Mouse (Mus musculus) spleen, postnatal 10 days (tissue): ENCODE results near the gene Slc22a18.

Experiments
- DNase-seq, 2 experiments: peaks; one replicate each; pipeline ENCODE4 v3.0.0; 2021 to 2022; ENCODE audit warnings: low spot score in 2 of 2

Gene Slc22a18

DNA sequence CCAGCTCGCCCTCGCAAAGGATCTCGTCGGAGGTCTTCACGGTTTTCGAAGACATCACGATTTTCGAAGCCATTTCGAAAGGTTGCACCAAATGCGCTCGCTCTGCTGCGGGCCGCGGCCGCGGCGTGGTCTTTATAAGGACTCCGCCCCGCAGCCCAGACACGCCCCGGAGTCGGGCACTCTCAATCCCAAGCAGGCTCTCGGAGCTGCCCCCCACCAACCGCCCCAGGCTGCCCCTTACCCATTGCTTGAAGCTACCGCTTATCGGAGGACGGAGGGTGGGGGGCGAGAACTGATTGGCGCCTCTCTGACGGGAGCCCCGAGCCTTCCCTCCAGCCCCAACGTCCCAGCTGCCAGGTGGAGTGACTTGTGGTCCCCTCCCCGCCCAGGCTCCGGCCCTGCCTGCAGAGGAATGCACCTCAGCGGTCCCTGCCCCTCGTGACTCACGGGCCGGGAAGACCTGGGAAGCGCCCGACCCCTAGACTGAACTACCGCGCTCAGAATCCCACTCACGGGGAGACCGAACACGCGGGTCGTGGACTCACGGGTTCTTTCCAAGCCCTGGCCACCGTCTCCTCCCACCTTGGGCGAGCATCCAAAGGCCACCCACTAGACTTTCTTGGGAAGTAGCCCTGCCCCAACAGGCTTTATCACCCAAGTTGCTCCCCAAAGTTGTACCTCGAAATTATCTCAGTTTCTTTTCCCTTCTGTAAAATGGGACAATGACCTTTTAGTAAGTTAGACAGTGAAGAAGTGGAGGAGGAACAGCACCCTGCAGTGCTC is 29.1 kb downstream of the Slc22a18 start, which contains the start of gene Phlda2:
TSS of gene Phlda2 (minus strand) at position 733 of the 783 bp plus-strand sequence.
- no peak for DNase-seq

DNA sequence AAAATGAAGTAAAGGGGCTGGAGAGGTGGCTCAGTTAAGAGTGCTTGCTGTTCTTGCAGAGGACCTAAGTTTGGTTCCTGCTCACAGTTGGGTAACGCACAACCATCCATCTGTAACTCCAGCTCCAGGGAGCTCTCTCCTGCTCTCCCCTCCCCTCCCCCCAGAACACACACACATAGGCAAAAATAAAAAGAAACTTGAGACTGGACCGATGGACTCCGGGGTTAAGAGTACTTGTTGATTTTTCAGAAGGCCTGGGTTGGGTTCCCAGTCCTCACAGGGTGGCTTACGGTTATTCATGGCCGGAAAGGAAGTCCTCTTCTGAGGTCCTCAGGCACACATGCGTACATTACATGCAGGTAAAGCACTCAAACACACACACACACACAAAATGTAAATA is 30.4 kb downstream of the Slc22a18 start:
- no peak for DNase-seq

DNA sequence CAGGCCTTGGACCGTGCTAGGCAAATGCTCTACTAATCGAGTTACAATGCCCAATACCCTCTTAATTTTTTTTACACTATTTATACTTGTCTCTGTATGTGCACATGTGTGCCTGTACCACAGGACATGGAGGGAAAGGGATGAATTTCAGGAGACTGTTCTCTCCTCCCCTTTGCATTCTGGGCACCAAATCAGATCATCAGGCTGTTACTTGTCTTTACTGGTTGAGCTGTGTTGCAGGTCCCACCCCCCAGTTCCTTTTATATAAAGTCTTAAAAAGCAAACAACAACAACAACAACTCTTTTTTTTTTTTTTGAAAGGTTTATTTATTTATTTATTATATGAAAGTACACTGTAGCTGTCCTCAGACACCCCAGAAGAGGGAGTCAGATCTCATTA is 31.9 kb downstream of the Slc22a18 start:
- DNase-seq, result no peak

- peak; percentile 57 to 85 for DNase-seq
These were observed 32.3 kb downstream of the Slc22a18 start for GRCm38 (mm10) chr7:143505823-143506222.

DNA sequence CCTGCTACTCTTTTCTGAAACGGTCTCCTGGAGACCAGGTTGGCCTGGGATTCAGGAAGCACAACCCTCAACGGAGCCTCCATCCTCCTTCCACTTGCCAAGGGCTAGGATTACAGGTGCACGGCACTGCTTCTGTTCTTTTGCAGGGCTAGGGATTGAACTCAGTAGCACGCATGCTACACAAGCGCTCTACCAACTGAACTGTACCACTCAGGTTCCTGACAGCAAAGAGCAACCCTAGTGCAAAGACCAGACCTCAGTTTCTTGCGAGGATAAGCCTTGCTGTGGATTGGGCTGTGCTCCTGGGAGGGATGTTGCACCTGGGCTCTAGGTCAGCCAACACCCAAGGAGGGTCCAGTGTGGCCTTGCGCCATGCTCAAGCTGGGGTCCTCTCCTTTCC is 32.7 kb downstream of the Slc22a18 start:
- no peak for DNase-seq

DNA sequence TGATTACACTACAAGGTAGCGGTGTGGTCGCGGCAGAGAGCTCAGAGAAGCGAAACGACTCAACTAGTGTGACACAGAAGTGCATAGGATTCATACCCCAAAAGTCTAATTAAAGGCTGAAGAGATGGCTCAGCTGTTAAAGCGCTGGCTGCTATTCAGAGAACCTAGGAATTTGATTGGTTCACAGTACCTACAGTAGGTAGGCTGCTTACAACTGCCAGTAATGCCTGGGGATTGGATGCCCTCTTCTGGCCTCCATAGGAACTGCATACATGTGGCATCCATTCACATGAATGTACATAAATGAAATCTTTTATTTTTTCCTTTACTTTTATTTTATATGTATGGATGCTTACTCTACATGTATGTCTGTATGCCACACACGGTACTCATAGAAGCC is 33.1 kb downstream of the Slc22a18 start:
- peak; percentile 46 to 76 for DNase-seq

DNA sequence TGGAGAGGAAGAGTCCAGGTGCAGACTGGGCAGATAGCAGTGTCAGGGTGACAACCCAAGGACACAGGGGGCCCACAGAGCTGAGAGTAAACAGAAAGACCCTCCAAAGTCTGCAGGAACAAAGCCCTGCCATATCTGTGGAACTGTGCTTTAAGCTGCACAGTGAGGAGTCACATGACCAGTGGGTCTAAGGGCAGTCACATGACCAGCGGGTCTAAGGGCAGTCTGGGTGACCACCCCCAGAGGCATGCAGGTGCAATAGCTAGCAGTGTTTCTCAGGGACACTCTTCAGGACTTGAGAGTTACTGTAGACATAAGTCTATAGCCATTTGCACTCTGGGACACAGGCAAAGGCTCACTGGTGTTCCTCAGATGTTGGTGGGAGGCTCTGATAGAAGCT is 36.0 kb downstream of the Slc22a18 start:
- no peak for DNase-seq

DNA sequence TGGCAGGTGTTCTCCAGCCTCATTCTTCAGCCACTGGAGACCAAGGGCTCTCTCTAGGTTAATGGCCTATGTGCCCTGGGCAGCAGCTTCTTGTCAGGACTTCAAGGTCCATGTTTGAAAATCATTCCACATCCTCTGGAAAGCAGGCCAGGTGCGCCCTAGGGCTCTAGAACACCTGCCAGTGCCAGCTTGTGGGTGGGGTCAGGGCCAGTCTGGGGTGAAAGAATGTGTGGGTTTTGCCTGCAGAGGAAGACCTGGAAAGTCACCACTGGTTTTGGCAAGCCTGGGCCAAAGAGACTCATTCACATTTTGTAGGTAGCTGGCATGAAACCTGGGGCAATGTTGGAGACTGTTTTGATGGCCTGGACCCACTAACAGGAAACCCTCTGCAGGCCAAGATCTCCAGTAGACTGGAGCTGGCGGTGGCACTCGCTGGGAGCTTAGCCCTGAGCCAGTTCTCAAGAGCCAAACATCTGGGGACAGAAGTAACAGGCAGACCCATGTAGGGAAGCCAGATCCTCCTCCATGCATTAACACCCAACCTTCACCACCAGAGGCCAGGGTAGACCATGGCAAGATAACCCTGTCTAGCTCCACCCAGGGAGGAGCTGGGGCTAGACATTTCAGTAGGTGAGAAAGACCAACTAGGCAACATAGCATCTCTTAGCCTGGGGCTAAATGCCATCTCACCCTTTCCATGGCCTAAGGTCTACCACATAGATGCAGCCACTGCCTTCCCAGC is 37.2 kb downstream of the Slc22a18 start:
- DNase-seq, result no peak

DNA sequence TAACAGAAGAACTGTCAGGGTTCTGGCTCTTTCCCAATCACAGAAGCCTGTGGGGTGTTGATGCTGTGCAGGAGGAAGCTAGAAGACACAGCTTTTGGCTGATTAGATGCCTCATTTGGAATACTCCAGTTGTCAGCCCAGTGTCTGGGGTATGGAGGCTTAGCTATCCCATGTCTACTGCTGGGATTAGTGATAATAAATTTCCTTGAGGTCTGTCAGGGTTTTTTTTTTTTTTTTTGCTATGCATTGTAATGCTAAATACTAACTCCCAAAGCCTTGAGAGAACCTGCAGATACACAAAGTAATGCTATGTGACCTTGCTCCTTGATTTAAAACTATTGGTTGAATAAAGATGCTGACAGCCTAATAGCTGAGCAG is 37.8 kb downstream of the Slc22a18 start:
- DNase-seq, result no peak

GRCm38 (mm10) chr7:143513763-143514415 is 40.4 kb downstream of the Slc22a18 start:
- no peak for DNase-seq

DNA sequence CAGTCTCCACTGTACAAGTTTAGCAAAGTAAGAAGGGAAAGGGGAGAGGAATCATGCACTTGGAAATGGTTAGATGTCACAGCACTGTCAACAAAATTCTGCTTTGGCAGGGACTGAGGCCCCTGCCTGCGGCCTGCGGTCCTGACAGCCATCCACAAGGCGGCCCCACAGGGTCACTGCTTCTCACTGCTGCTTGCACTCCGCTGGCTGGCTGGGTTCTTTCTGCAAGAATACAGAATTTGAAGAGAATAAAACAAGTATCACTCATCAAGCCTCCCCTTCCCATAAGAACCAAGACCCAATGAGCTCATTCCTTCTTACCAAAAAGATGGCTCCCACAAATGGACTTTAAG is 40.9 kb downstream of the Slc22a18 start:
- DNase-seq, result no peak

DNA sequence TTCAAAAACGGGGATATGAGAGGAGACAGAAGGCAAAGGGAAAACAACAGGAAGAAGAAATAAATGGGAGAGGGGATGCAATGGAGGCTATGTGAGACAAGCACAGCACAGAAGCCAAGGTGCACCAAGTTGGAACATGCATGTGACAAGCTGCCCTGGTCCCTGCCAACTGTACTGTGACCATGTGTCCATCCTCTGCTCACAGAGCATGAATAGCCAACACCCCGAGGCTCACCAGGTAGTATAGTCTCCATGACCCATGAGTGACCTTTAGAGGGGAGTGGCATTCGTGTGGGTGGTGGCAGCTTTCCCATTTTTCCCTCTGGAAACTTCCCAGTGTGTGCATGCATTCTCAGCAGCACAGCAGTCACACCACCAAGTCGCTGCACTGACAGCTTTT is 45.8 kb downstream of the Slc22a18 start:
- no peak for DNase-seq

GRCm38 (mm10) chr7:143532410-143532809 is 58.9 kb downstream of the Slc22a18 start:
- DNase-seq, result no peak

- DNase-seq, result no peak
These were observed 59.7 kb downstream of the Slc22a18 start for GRCm38 (mm10) chr7:143533284-143533683.

- DNase-seq, result no peak
These were observed 62.7 kb downstream of the Slc22a18 start for GRCm38 (mm10) chr7:143536251-143536650.

DNA sequence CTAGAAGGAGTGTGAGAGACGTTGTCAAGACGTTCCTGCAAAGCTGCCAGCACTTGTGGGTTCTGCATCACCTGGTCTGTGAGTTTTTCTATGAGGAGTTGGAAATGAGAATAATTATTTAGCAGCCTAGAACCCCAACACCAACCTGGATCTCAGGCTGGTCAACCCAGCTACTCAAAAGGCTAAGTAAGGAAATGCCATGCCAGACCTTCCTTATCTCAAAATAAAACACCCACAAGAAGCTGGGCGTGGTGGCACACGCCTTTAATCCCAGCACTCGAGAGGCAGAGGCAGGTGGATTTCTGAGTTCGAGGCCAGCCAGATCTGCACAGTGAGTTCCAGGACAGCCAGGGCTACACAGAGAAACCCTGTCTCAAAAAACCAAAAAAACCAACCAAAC is 64.7 kb downstream of the Slc22a18 start:
- DNase-seq, result peak in 1 of 2 experiments; percentile 32

GRCm38 (mm10) chr7:143538671-143539070 is 65.1 kb downstream of the Slc22a18 start:
- DNase-seq, result no peak

- DNase-seq, result peak; percentile 48 to 73
These were observed 70.8 kb downstream of the Slc22a18 start for GRCm38 (mm10) chr7:143544368-143544767.

- no peak for DNase-seq
These were observed 73.0 kb downstream of the Slc22a18 start for GRCm38 (mm10) chr7:143546554-143546953.

DNA sequence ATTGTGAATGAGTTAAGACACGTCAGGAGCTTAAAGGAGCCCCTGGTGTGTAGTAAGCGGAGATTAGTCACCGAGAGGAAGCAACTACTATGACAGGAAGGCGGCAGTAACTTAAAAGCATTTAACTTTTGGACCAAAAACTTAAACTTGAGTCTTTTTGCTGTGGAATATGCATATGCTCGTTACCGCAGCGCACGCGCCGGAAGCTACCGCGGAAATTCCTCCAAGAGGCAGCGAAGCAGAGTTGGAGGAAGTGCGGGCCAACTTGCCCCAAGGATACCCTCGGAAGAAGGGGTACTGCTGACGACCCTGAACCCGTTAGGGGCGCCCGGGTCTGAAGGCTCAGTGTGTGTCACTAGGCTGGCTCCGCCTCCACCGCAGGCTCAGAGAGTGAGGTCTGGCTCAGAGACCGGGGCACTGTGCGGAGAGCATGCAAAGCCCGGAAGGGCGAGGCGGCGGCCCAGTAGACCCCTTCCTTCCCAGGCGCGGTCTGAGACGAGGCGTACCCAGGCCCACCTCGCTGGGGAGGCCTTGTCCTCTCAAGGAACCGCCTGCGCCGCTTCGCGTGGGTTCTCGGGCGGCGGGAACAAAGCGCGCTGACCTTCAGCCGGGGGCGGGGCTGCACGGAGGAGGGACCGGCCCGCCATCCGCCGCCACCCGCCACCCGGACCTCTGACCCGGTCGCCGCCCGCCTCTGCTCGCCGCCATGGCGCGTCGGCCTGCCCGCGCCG is 74.9 kb downstream of the Slc22a18 start:
- DNase-seq, result peak in 1 of 2 experiments; percentile 76
